Mouse (Mus musculus) heart, embryonic 11.5 days (tissue): Measurements from ENCODE around the gene Vps72. TPM values are rescaled to one million over a fixed set of nuclear protein-coding genes. Genes with fewer than 3 reads are reported as not detected.

Experiments used
- ATAC-seq: fragments of 200-750 bp; cut with Nextera tagmentation; replicated peaks from 2 replicates; pipeline ENCODE4 v1.8.0; 2017; ENCODE audit warnings: moderate library complexity; ENCODE audit not compliant: insufficient number of reproducible peaks, low FRiP score, low TSS enrichment
- H3K27ac ChIP-seq: fragments of 300-500 bp; sonication (generic); 2 replicates; pipeline ENCODE4 v1.5.1; 2014; ENCODE audit warnings: mild to moderate bottlenecking, low read depth, low read length
- H3K27me3 ChIP-seq: fragments of 300-500 bp; sonication (generic); 2 replicates; pipeline ENCODE4 v1.6.1; 2014; ENCODE audit warnings: mild to moderate bottlenecking, low read length, mixed read lengths; ENCODE audit not compliant: control insufficient read depth, insufficient read depth
- H3K36me3 ChIP-seq: fragments of 300-500 bp; sonication (generic); 2 replicates; pipeline ENCODE4 v1.6.1; 2014; ENCODE audit warnings: mild to moderate bottlenecking, low read length, moderate library complexity, mixed read lengths; ENCODE audit not compliant: control insufficient read depth, insufficient read depth
- H3K4me1 ChIP-seq: fragments of 300-500 bp; sonication (generic); 2 replicates; pipeline ENCODE4 v1.6.1; 2014; ENCODE audit warnings: low read length; ENCODE audit not compliant: control insufficient read depth, insufficient read depth
- H3K4me2 ChIP-seq: fragments of 300-500 bp; sonication (generic); 2 replicates; pipeline ENCODE4 v1.6.1; 2014; ENCODE audit warnings: mild to moderate bottlenecking, moderate library complexity
- H3K4me3 ChIP-seq: fragments of 300-500 bp; sonication (generic); 2 replicates; pipeline ENCODE4 v1.5.1; 2014; ENCODE audit warnings: low read depth, low read length
- H3K9ac ChIP-seq: fragments of 300-500 bp; sonication (generic); 2 replicates; pipeline ENCODE4 v1.6.1; 2014; ENCODE audit warnings: mild to moderate bottlenecking, low read depth, low read length, moderate library complexity
- H3K9me3 ChIP-seq: fragments of 300-500 bp; sonication (generic); replicated peaks from 2 replicates; pipeline ENCODE4 v1.6.1; 2016; ENCODE audit warnings: low read length; ENCODE audit not compliant: control insufficient read depth
- WGBS: fragments of 180-500 bp; shearing (Covaris S2); extraction: QIAGEN DNeasy Blood & Tissue Kit; methylation state at CpG from one replicate; pipeline ENCODE4 v1.1.7; 2014; ENCODE audit not compliant: insufficient replicate concordance; 5-methylcytosine and 5-hydroxymethylcytosine counted together
- microRNA-seq: library from miRNA; unstranded; fragments of <30 nt; microRNA quantifications from one replicate; pipeline ENCODE4, GENCODE M21; 2016; ENCODE audit warnings: borderline number of aligned reads
- polyA plus RNA-seq: library from polyadenylated mRNA; unstranded; fragments of >200 nt; fragmentation: Nextera tagmentation; extraction: Ambion mirVana; gene quantifications from 2 replicates; pipeline ENCODE4 v1.2.1, GENCODE M21; 2014

Vps72 gene
- polyA plus RNA-seq, 1 experiment from 2014 or later, result 113 TPM

DNA sequence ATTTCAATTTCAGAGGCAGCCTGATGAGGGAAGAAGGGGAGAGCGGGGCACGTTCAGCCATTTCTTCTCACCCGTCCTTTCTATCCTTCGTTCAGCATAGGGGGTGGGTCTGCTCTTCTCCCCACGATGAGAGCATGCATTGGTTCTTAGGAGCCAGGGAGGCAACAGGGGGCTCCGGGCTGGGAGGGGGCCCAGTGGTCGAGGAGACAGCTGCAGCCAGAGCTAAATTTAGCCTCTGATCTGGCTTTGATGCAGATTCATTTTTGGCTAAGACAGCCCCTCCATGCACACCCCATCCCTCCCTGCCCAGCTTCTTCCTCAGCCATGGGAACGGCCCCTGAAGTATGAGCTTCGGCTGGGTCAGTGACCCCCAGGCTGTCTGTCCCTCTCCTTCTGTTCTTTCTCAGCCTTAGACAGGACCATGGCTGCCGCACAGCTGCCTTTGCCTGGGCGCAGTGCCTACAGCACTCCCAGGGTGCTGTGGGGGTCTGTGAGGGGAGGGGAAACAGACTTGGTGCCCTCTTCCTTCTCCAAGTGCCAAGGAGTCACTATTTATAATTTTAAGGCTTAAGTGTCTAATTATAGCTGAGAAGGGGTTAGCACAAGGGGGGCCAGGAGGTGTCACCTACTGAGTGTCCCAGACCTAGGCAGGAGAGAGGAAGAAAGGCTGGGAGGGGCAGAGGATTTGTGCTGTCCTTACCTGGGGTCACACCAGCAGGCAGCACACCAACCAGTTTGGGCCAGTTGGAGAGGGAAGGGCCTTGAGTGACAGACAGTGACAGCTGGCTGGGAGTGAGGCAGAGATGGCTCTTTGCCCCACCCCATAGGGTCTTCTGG is 52.8 kb downstream of the Vps72 start:
- Histone ChIP-seq H3K4me1 (peaks cover 29% of the 10 kb centered on the region), H3K4me2 (peak overlapping the region; percentile 27; the same call in 1 of the 2 replicates), H3K4me3 (no peak overlapping the region), H3K36me3 (peaks cover 2% of the 10 kb centered on the region; the same call in 1 of the 2 replicates), H3K27ac (no peak overlapping the region), H3K27me3 (peaks cover 9% of the 10 kb centered on the region), H3K9me3 (no peaks in the 10 kb centered on the region), H3K9ac (no peak overlapping the region)
- 47% methylated on average over 11 of the region's 11 CpGs for WGBS
- ATAC-seq, result no peak

DNA sequence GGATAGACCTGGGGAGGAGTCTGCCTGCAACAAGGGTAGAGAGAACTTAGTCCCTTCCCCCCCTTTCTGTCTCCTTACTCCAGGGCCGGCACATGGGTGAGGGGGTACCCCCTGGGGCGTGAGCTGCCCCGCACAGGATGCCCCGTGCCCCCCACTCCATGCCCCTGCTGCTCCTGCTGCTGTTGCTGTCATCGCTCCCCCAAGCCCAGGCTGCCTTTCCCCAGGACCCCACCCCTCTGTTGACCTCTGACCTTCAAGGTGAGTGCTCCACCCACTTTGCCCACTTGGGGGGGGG is 53.4 kb downstream of the Vps72 start:
- no peak overlapping the region for H3K9ac ChIP-seq
- peaks cover 3% of the 10 kb centered on the region for H3K36me3 ChIP-seq
- no peak overlapping the region for H3K4me3 ChIP-seq
- 59% methylated on average over 4 of the region's 5 CpGs for WGBS
- peaks cover 7% of the 10 kb centered on the region for H3K27me3 ChIP-seq
- H3K9me3 ChIP-seq, result no peaks in the 10 kb centered on the region
- no peak overlapping the region for H3K4me2 ChIP-seq
- H3K27ac ChIP-seq, result no peak overlapping the region
- ATAC-seq, result no peak
- peaks cover 29% of the 10 kb centered on the region for H3K4me1 ChIP-seq

DNA sequence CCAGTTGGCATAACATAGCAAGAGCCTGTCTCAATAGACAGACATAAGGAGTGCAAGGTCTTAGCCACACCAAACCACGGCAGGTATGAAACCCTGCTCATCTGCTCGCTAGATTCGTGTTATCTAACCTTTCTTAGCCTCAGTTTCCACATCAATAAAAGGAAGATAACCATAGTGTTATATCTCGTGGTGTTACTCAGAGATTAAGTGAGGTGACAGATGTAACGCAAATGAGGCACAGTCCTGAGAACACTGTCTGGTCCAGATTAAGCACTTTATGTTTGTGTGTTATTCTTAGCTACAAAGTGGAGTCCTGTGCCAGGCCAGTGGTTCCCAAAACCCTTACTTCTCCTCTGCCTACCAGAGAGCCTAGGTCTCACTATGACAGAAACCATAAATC is 54.0 kb downstream of the Vps72 start:
- Histone ChIP-seq H3K4me3 (no peak overlapping the region), H3K36me3 (peaks cover 6% of the 10 kb centered on the region), H3K9me3 (no peaks in the 10 kb centered on the region), H3K27ac (no peak overlapping the region), H3K4me2 (no peak overlapping the region), H3K9ac (no peak overlapping the region), H3K27me3 (peaks cover 9% of the 10 kb centered on the region), H3K4me1 (peaks cover 26% of the 10 kb centered on the region)
- no peak for ATAC-seq
- WGBS, result 58% methylated on average over 5 of the region's 5 CpGs

DNA sequence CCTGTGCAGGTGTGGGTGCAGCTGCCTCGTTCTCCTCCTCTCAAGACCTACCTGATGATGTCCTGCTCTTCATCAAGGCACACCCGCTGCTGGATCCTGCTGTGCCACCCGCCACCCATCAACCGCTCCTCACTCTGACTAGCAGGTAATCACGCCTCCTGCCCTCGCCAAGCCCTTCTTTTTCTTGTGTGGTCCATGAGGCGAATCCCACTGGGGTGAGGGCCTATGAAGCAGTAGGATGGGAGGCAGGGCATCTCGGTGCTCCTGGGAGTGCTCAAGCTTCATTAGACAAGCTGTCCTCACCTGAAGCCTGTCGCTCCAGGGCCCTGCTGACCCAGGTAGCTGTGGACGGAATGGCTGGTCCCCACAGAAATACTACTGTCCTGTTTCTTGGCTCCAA is 59.2 kb downstream of the Vps72 start:
- 79% methylated on average over 10 of the region's 10 CpGs for WGBS
- no peaks in the 10 kb centered on the region; the same call in 1 of the 2 replicates for H3K4me1 ChIP-seq
- no peaks in the 10 kb centered on the region for H3K9me3 ChIP-seq
- peaks cover 6% of the 10 kb centered on the region for H3K36me3 ChIP-seq
- H3K9ac ChIP-seq, result no peak overlapping the region
- no peak overlapping the region for H3K27ac ChIP-seq
- peaks cover 38% of the 10 kb centered on the region for H3K27me3 ChIP-seq
- no peak for ATAC-seq
- H3K4me3 ChIP-seq, result no peak overlapping the region
- no peak overlapping the region for H3K4me2 ChIP-seq

DNA sequence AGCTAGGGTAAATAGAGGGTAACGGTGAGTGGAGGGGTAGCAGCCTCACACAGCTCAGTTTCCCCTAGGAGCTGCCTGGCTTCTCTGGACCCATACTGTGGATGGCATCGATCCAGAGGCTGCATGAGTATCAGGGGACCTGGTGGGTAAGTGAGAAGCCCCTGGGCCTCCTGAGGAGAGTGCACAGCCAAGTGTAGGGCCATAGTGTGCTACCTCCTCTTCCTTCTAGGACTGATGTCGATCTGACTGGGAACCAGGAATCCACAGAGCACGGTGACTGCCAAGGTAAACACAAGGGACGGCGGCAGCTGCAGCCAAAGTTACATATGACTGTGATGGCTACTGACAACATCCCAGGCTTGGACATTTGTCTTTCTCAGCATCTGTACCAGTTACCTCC is 60.3 kb downstream of the Vps72 start:
- Histone ChIP-seq H3K9me3 (no peaks in the 10 kb centered on the region), H3K27ac (no peak overlapping the region), H3K4me3 (no peak overlapping the region), H3K36me3 (peaks cover 6% of the 10 kb centered on the region), H3K27me3 (peaks cover 38% of the 10 kb centered on the region), H3K9ac (no peak overlapping the region), H3K4me2 (no peak overlapping the region), H3K4me1 (no peaks in the 10 kb centered on the region; the same call in 1 of the 2 replicates)
- no peak for ATAC-seq
- 60% methylated on average over 6 of the region's 6 CpGs for WGBS

Small RNAs within 50 kb of the gene (microRNA-seq; reads per million reads assigned to microRNA genes)
- gene Mir8099-1, result not detected

Other genes with a start within 250 kb of the Vps72 start
- gene Psmb4, start 224.1 kb upstream of the Vps72 start, polyA plus RNA-seq, result 293 and 305 TPM in 2 replicates
- gene Selenbp1, start 178.0 kb upstream of the Vps72 start, polyA plus RNA-seq, result 36.8 and 45.6 TPM in 2 replicates
- 6.7 and 7.9 TPM in 2 replicates for gene Rfx5, start 156.9 kb upstream of the Vps72 start, polyA plus RNA-seq
- gene Pi4kb, start 136.3 kb upstream of the Vps72 start, polyA plus RNA-seq, result 12.9 and 18.5 TPM in 2 replicates
- gene Zfp687, start 95.6 kb upstream of the Vps72 start, polyA plus RNA-seq, result 16.2 and 19.6 TPM in 2 replicates
- gene Psmd4, start 68.4 kb upstream of the Vps72 start, polyA plus RNA-seq, result 231 and 247 TPM in 2 replicates
- 11.8 and 14.0 TPM in 2 replicates for gene Pip5k1a, start 4.1 kb upstream of the Vps72 start, polyA plus RNA-seq
- 0.53 and 0.83 TPM in 2 replicates for gene Tmod4, start 13.5 kb downstream of the Vps72 start, polyA plus RNA-seq
- gene Scnm1, start 23.0 kb downstream of the Vps72 start, polyA plus RNA-seq, result 57.7 and 61.8 TPM in 2 replicates
- gene Lysmd1, start 23.1 kb downstream of the Vps72 start, polyA plus RNA-seq, result 6.5 and 7.6 TPM in 2 replicates
- 0.79 and 1.5 TPM in 2 replicates for gene Tnfaip8l2, start 31.3 kb downstream of the Vps72 start, polyA plus RNA-seq
- 2.2 and 2.8 TPM in 2 replicates for gene Sema6c, start 49.4 kb downstream of the Vps72 start, polyA plus RNA-seq
- 5.4 and 7.2 TPM in 2 replicates for gene Gabpb2, start 106.9 kb downstream of the Vps72 start, polyA plus RNA-seq
- 62.3 and 68.9 TPM in 2 replicates for gene Cdc42se1, start 117.7 kb downstream of the Vps72 start, polyA plus RNA-seq
- gene Mllt11, start 121.1 kb downstream of the Vps72 start, polyA plus RNA-seq, result 16.4 and 21.0 TPM in 2 replicates
- gene Gm128, start 130.6 kb downstream of the Vps72 start, polyA plus RNA-seq, result 0.30 and 0.62 TPM in 2 replicates
- not detected in 2 replicates for gene Bnipl, start 140.2 kb downstream of the Vps72 start, polyA plus RNA-seq
- gene Mindy1, start 170.3 kb downstream of the Vps72 start, polyA plus RNA-seq, result 24.3 and 25.1 TPM in 2 replicates
- gene Prune1, start 171.1 kb downstream of the Vps72 start, polyA plus RNA-seq, result 24.7 and 32.2 TPM in 2 replicates
- gene Anxa9, start 196.2 kb downstream of the Vps72 start, polyA plus RNA-seq, result 0.84 and 1.5 TPM in 2 replicates
- gene Cers2, start 203.8 kb downstream of the Vps72 start, polyA plus RNA-seq, result 117 and 125 TPM in 2 replicates
- gene Setdb1, start 246.2 kb downstream of the Vps72 start, polyA plus RNA-seq, result 31.6 and 37.6 TPM in 2 replicates